Mouse (Mus musculus): Measurements from ENCODE around the gene Dnase1l1. TPM values are rescaled to one million over a fixed set of nuclear protein-coding genes. Genes with fewer than 3 reads are reported as not detected.

Dnase1l1 gene
- polyA plus RNA-seq, 1 experiment from 2014 or later = 4.2 TPM

GRCm38 (mm10) chrX:74254153-74254887 lies 27.8 kb downstream of the Dnase1l1 start, which contains the start of gene Emd:
TSS of gene Emd (plus strand) at chrX:74254687.
- H3K4me1 ChIP-seq (ENCODE audit: control insufficient read depth, insufficient read depth, low read length) = no peaks in the 10 kb centered on the region
- peak within 1 kb of the TSS; percentile 55 for H3K4me2 ChIP-seq (ENCODE audit: low read depth, low read length)
- peak within 1 kb of the TSS; percentile 38; the same call in 1 of the 2 replicates for H3K27ac ChIP-seq (replicated peaks; ENCODE audit: low read depth, low read length)
- DNase-seq (ENCODE audit: low spot score) = peak; percentile 91
- no peaks in the 10 kb centered on the region for H3K9me3 ChIP-seq (replicated peaks; ENCODE audit: control insufficient read depth, low read length)
- peak within 1 kb of the TSS; percentile 60 for H3K4me3 ChIP-seq (ENCODE audit: low read depth, low read length)
- peak within 1 kb of the TSS; percentile 68 for H3K9ac ChIP-seq (replicated peaks; ENCODE audit: low read length)
- WGBS = 24% methylated on average over 39 of the region's 39 CpGs
- no peaks in the 10 kb centered on the region for H3K27me3 ChIP-seq (ENCODE audit: control insufficient read depth, insufficient read depth, low read length)
- peak; percentile 99 for ATAC-seq (replicated peaks; ENCODE audit: insufficient number of reproducible peaks, low FRiP score, low TSS enrichment, low read depth)
- no peaks in the 10 kb centered on the region for H3K36me3 ChIP-seq (replicated peaks; ENCODE audit: control insufficient read depth, insufficient read depth, low read depth, low read length)

DNA sequence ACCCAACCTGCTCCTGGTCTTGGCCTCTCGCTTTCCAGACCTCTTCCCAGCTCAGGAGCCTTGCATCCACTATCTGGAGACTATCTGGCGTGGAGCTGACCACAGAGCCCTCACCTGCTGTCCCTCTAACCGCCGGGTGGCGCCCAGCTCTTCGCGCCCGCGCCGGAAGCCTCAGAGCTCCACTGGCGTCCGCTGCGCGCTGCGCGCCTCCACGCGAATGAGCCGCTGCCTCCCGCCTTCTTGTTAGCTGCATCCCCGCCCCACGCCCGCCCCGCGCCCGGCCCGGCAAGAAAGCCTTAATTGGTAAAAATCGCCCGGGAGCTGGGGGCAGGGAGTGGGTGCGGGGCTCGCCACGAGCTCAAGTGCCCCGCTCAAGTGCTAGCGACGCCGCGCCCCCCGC lies 32.5 kb downstream of the Dnase1l1 start, which contains the start of gene Flna:
Gene Flna (minus strand): TSS at position 206 of the 400 bp plus-strand sequence.
- 13% methylated on average over 38 of the region's 38 CpGs for WGBS

GRCm38 (mm10) chrX:74248651-74249050 lies 33.5 kb downstream of the Dnase1l1 start:
- Histone ChIP-seq H3K9me3 (replicated peaks; ENCODE audit: control insufficient read depth, low read length) (no peaks in the 10 kb centered on the region), H3K4me2 (ENCODE audit: low read depth, low read length) (no peak overlapping the region), H3K27me3 (ENCODE audit: control insufficient read depth, insufficient read depth, low read length) (no peaks in the 10 kb centered on the region), H3K9ac (replicated peaks; ENCODE audit: low read length) (no peak overlapping the region), H3K4me3 (ENCODE audit: low read depth, low read length) (no peak overlapping the region), H3K36me3 (replicated peaks; ENCODE audit: control insufficient read depth, insufficient read depth, low read depth, low read length) (no peaks in the 10 kb centered on the region), H3K27ac (replicated peaks; ENCODE audit: low read depth, low read length) (no peak overlapping the region), H3K4me1 (ENCODE audit: control insufficient read depth, insufficient read depth, low read length) (no peaks in the 10 kb centered on the region)
- no peak for ATAC-seq (replicated peaks; ENCODE audit: insufficient number of reproducible peaks, low FRiP score, low TSS enrichment, low read depth)
- DNase-seq (ENCODE audit: low spot score) = peak; percentile 83
- WGBS = 2% methylated on average over 3 of the region's 3 CpGs

More for the DNA sequence above, 32.5 kb downstream of the Dnase1l1 start, which contains the start of gene Flna:
- Histone ChIP-seq H3K27me3 (ENCODE audit: control insufficient read depth, insufficient read depth, low read length) (no peaks in the 10 kb centered on the region), H3K9ac (replicated peaks; ENCODE audit: low read length) (peak within 1 kb of the TSS; percentile 51), H3K4me1 (ENCODE audit: control insufficient read depth, insufficient read depth, low read length) (no peaks in the 10 kb centered on the region), H3K27ac (replicated peaks; ENCODE audit: low read depth, low read length) (no peak within 1 kb of the TSS), H3K4me3 (ENCODE audit: low read depth, low read length) (peak within 1 kb of the TSS; percentile 33), H3K4me2 (ENCODE audit: low read depth, low read length) (peak within 1 kb of the TSS; percentile 64), H3K9me3 (replicated peaks; ENCODE audit: control insufficient read depth, low read length) (no peaks in the 10 kb centered on the region), H3K36me3 (replicated peaks; ENCODE audit: control insufficient read depth, insufficient read depth, low read depth, low read length) (no peaks in the 10 kb centered on the region)
- DNase-seq (ENCODE audit: low spot score) = peak; percentile 61
- no peak for ATAC-seq (replicated peaks; ENCODE audit: insufficient number of reproducible peaks, low FRiP score, low TSS enrichment, low read depth)

- peak overlapping the region; percentile 33 for H3K4me2 ChIP-seq (ENCODE audit: low read depth, low read length)
- peak; percentile 35 for ATAC-seq (replicated peaks; ENCODE audit: insufficient number of reproducible peaks, low FRiP score, low TSS enrichment, low read depth)
- no peaks in the 10 kb centered on the region for H3K4me1 ChIP-seq (ENCODE audit: control insufficient read depth, insufficient read depth, low read length)
- H3K9me3 ChIP-seq (replicated peaks; ENCODE audit: control insufficient read depth, low read length) = no peaks in the 10 kb centered on the region
- H3K36me3 ChIP-seq (replicated peaks; ENCODE audit: control insufficient read depth, insufficient read depth, low read depth, low read length) = no peaks in the 10 kb centered on the region; the same call in 1 of the 2 replicates
- no peaks in the 10 kb centered on the region for H3K27me3 ChIP-seq (ENCODE audit: control insufficient read depth, insufficient read depth, low read length)
- DNase-seq (ENCODE audit: low spot score) = no peak
- H3K27ac ChIP-seq (replicated peaks; ENCODE audit: low read depth, low read length) = peak overlapping the region; percentile 59; the same call in 1 of the 2 replicates
- peak overlapping the region; percentile 60 for H3K4me3 ChIP-seq (ENCODE audit: low read depth, low read length)
- H3K9ac ChIP-seq (replicated peaks; ENCODE audit: low read length) = peak overlapping the region; percentile 51
- 18% methylated on average over 13 of the region's 15 CpGs for WGBS
Observed at GRCm38 (mm10) chrX:74246693-74247092, 35.4 kb downstream of the Dnase1l1 start.

DNA sequence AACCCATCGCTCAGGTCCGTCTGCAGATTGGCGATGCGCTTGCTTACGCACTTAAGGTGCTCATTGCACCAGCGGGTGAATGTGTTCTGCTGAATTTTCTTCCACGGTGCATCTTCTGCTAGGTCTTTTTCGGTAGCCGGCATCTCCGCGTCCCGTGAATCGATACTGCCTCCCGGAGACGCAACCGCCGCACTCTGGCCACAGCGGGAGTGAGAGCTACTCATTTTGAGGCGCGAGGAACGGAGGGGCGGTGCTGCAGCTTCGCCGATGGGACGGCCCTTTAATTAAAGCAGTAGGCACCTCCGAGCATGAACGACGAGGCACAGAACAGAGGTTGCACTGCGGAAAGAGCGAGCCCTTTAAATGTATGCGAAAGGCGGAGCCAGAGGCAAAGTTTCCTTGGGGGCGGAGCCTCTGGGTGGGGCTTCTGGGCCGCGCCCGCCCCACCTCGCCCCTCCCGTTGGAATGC lies 35.9 kb downstream of the Dnase1l1 start:
- ATAC-seq (replicated peaks; ENCODE audit: insufficient number of reproducible peaks, low FRiP score, low TSS enrichment, low read depth) = peak; percentile 77
- Histone ChIP-seq H3K27ac (replicated peaks; ENCODE audit: low read depth, low read length) (peak overlapping the region; percentile 76), H3K9ac (replicated peaks; ENCODE audit: low read length) (peak overlapping the region; percentile 76), H3K4me3 (ENCODE audit: low read depth, low read length) (peak overlapping the region; percentile 60), H3K27me3 (ENCODE audit: control insufficient read depth, insufficient read depth, low read length) (no peaks in the 10 kb centered on the region), H3K4me2 (ENCODE audit: low read depth, low read length) (no peak overlapping the region; the same call in 1 of the 2 replicates), H3K9me3 (replicated peaks; ENCODE audit: control insufficient read depth, low read length) (no peaks in the 10 kb centered on the region), H3K4me1 (ENCODE audit: control insufficient read depth, insufficient read depth, low read length) (no peaks in the 10 kb centered on the region), H3K36me3 (replicated peaks; ENCODE audit: control insufficient read depth, insufficient read depth, low read depth, low read length) (peaks cover 3% of the 10 kb centered on the region; the same call in 1 of the 2 replicates)
- 17% methylated on average over 37 of the region's 38 CpGs for WGBS
- DNase-seq (ENCODE audit: low spot score) = peak; percentile 92

DNA sequence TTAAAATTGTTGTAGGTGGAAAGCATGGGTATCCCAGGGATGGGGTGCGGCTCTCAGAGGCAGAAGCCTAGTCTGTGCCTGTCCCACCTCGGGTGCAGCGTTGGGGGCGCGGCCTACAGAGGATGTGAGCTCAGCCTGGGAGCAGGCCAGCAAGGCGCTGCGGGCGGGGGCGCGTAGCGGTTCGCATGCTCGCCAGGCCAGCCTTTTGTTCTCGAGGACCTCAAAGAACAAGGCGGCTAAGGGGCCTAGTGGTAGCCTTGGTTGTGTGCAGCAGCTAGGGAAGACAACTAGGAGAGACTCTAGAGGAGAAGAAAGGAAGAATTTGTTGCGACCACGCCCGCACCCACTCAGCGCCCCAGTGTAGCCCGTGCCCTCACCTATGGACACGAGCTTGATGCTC lies 36.5 kb downstream of the Dnase1l1 start:
- H3K4me3 ChIP-seq (ENCODE audit: low read depth, low read length) = peak overlapping the region; percentile 60
- peak overlapping the region; percentile 48 for H3K4me2 ChIP-seq (ENCODE audit: low read depth, low read length)
- peak overlapping the region; percentile 76 for H3K9ac ChIP-seq (replicated peaks; ENCODE audit: low read length)
- ATAC-seq (replicated peaks; ENCODE audit: insufficient number of reproducible peaks, low FRiP score, low TSS enrichment, low read depth) (peak; percentile 55), DNase-seq (ENCODE audit: low spot score) (peak; percentile 77)
- H3K27me3 ChIP-seq (ENCODE audit: control insufficient read depth, insufficient read depth, low read length) = no peaks in the 10 kb centered on the region
- no peaks in the 10 kb centered on the region for H3K9me3 ChIP-seq (replicated peaks; ENCODE audit: control insufficient read depth, low read length)
- H3K36me3 ChIP-seq (replicated peaks; ENCODE audit: control insufficient read depth, insufficient read depth, low read depth, low read length) = peaks cover 4% of the 10 kb centered on the region; the same call in 1 of the 2 replicates
- H3K27ac ChIP-seq (replicated peaks; ENCODE audit: low read depth, low read length) = peak overlapping the region; percentile 76
- H3K4me1 ChIP-seq (ENCODE audit: control insufficient read depth, insufficient read depth, low read length) = no peaks in the 10 kb centered on the region
- WGBS = 29% methylated on average over 21 of the region's 21 CpGs

DNA sequence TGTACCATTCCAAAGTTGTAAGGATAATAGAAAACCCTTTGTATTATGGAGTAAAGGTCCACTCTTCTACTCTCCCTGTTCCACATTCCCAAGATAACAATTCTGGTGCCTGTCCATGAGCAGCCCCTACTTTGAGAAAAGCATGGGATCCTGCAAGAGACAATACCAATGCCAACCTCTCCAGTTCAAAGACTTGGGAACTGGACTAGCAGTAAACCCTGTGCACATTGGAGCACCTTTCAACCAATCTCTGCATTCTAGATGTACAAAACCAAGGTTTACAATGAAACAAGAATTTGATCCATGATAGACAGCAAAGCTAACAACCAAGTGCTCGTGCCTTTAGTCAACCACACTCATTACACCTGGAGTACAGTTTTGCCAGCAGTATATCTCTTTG lies 37.0 kb downstream of the Dnase1l1 start:
- Histone ChIP-seq H3K9me3 (replicated peaks; ENCODE audit: control insufficient read depth, low read length) (no peaks in the 10 kb centered on the region), H3K4me3 (ENCODE audit: low read depth, low read length) (peak overlapping the region; percentile 60), H3K27ac (replicated peaks; ENCODE audit: low read depth, low read length) (no peak overlapping the region; the same call in 1 of the 2 replicates), H3K27me3 (ENCODE audit: control insufficient read depth, insufficient read depth, low read length) (no peaks in the 10 kb centered on the region), H3K4me1 (ENCODE audit: control insufficient read depth, insufficient read depth, low read length) (no peaks in the 10 kb centered on the region), H3K36me3 (replicated peaks; ENCODE audit: control insufficient read depth, insufficient read depth, low read depth, low read length) (peaks cover 8% of the 10 kb centered on the region), H3K4me2 (ENCODE audit: low read depth, low read length) (peak overlapping the region; percentile 48), H3K9ac (replicated peaks; ENCODE audit: low read length) (peak overlapping the region; percentile 76)
- WGBS = 27% methylated on average over 1 of the region's 1 CpGs
- ATAC-seq (replicated peaks; ENCODE audit: insufficient number of reproducible peaks, low FRiP score, low TSS enrichment, low read depth) (no peak), DNase-seq (ENCODE audit: low spot score) (no peak)

- H3K4me3 ChIP-seq (ENCODE audit: low read depth, low read length) = peak overlapping the region; percentile 60
- WGBS = 17% methylated on average over 3 of the region's 3 CpGs
- H3K4me1 ChIP-seq (ENCODE audit: control insufficient read depth, insufficient read depth, low read length) = no peaks in the 10 kb centered on the region
- DNase-seq (ENCODE audit: low spot score) = peak; percentile 77
- H3K9ac ChIP-seq (replicated peaks; ENCODE audit: low read length) = peak overlapping the region; percentile 76
- no peaks in the 10 kb centered on the region for H3K27me3 ChIP-seq (ENCODE audit: control insufficient read depth, insufficient read depth, low read length)
- H3K9me3 ChIP-seq (replicated peaks; ENCODE audit: control insufficient read depth, low read length) = no peaks in the 10 kb centered on the region
- no peak overlapping the region for H3K27ac ChIP-seq (replicated peaks; ENCODE audit: low read depth, low read length)
- peak; percentile 50 for ATAC-seq (replicated peaks; ENCODE audit: insufficient number of reproducible peaks, low FRiP score, low TSS enrichment, low read depth)
- H3K36me3 ChIP-seq (replicated peaks; ENCODE audit: control insufficient read depth, insufficient read depth, low read depth, low read length) = peaks cover 12% of the 10 kb centered on the region
- H3K4me2 ChIP-seq (ENCODE audit: low read depth, low read length) = peak overlapping the region; percentile 48
Observed at GRCm38 (mm10) chrX:74244614-74245083, 37.5 kb downstream of the Dnase1l1 start.
